ENCODE assay signal across 20 mouse cellular contexts in genomic region chr8:85303531-85303930, GRCm38 (mm10). TPM values are rescaled to one million over a fixed set of nuclear protein-coding genes. Genes with fewer than 3 reads are reported as not detected.
DNase-seq lines count a peak whose midpoint lies in the region; ATAC-seq and TF ChIP-seq lines count a peak whose summit lies in the region.
"Had no signal": no experiment of that assay in that cellular context is flagged by ENCODE, and none has a peak within 500 bp of the region (broad histone marks: within the 10 kb centered on the region; RNA-seq: fewer than 3 reads in every experiment).

No protein-coding gene starts in this region.

- no peaks in the 10 kb centered on the region for H3K27me3 ChIP-seq in lung, postnatal 0 days (replicated peaks; ENCODE audit: insufficient read depth, low read length)
- H3K27me3 ChIP-seq: heart, embryonic 12.5 days had no signal

- peaks cover 13% of the 10 kb centered on the region for H3K4me1 ChIP-seq in lung, postnatal 0 days (ENCODE audit: insufficient read depth, low read depth, low read length)

- peak; percentile 78 for DNase-seq in lung, postnatal 0 days (ENCODE audit: low spot score)
- DNase-seq in lung, postnatal 4 days, result no peak
- DNase-seq in 3T3-L1 (ENCODE audit: low read depth, low spot score) (peak; percentile 41), adipocyte (ENCODE audit: low spot score) (peak; percentile 32)
- DNase-seq in lung, postnatal 36 days, result peak; percentile 70
- DNase-seq in ovary, postnatal 14 days (ENCODE audit: low spot score), result no peak
- DNase-seq: adrenal gland, postnatal 14 days; B cell, adult 2 months; cerebellum, adult 11-12 months; cerebellum, adult 9-11 months; cerebellum, postnatal 36 days had no signal

- no peak overlapping the region for H3K9ac ChIP-seq in lung, postnatal 0 days (replicated peaks; ENCODE audit: low read depth)
- H3K9ac ChIP-seq: heart, embryonic 12.5 days; hindbrain, embryonic 14.5 days had no signal

- ATAC-seq in lung, postnatal 0 days, result peak; percentile 13; the same call in 1 of the 2 replicates
- ATAC-seq in granulocyte monocyte progenitor cell, adult 5-6 weeks (replicated peaks; ENCODE audit: poor library complexity, severe bottlenecking), result no peak
- ATAC-seq: CD4-positive, CD25-positive, alpha-beta regulatory T cell, adult 4 months; forebrain, embryonic 14.5 days had no signal

- no peak for TF ChIP-seq CTCF in lung, postnatal 0 days (IDR thresholded peaks at IDR 0.05)

- no peaks in the 10 kb centered on the region for H3K9me3 ChIP-seq in lung, postnatal 0 days (ENCODE audit: low read length)
- H3K9me3 ChIP-seq: embryonic facial prominence, embryonic 10.5 days; forebrain, embryonic 10.5 days; G1E; heart, embryonic 12.5 days; hindbrain, embryonic 10.5 days had no signal

- WGBS in lung, postnatal 0 days, result 53% methylated on average over 5 of the region's 5 CpGs

- no peak for TF ChIP-seq EP300 in lung, postnatal 0 days (IDR thresholded peaks at IDR 0.05)

- H3K4me3 ChIP-seq in lung, postnatal 0 days (ENCODE audit: low read depth, low read length), result no peak overlapping the region
- H3K4me3 ChIP-seq: embryonic facial prominence, embryonic 10.5 days; forebrain, embryonic 10.5 days; heart, embryonic 12.5 days; hindbrain, embryonic 10.5 days had no signal

- no peak overlapping the region for H3K27ac ChIP-seq in lung, postnatal 0 days (ENCODE audit: low read length)
- H3K27ac ChIP-seq: embryonic facial prominence, embryonic 10.5 days; forebrain, embryonic 10.5 days; hindbrain, embryonic 10.5 days; hindbrain, embryonic 14.5 days had no signal

- no peak overlapping the region for H3K4me2 ChIP-seq in lung, postnatal 0 days (replicated peaks; ENCODE audit: low read depth, low read length)
- H3K4me2 ChIP-seq: heart, embryonic 12.5 days; hindbrain, embryonic 14.5 days had no signal

- H3K36me3 ChIP-seq in lung, postnatal 0 days (ENCODE audit: insufficient read depth, low read length), result no peaks in the 10 kb centered on the region; the same call in 1 of the 2 replicates

RNA-seq across cellular contexts. Expression of gene Vps35, which starts 3.9 kb away (rescaled TPM):
- 95.9 and 110 TPM in 2 replicates for polyA plus RNA-seq in lung, postnatal 0 days (2015; fragmentation: Nextera tagmentation; extraction: Ambion mirVana)
- 72.7 and 83.0 TPM in 2 replicates for total RNA-seq in granulocyte monocyte progenitor cell, adult 5-6 weeks (2014; fragmentation: Nextera tagmentation)
- total RNA-seq in granulocyte monocyte progenitor cell, adult 5-6 weeks (2017), result 108 and 149 TPM in 2 replicates

RNA-seq across cellular contexts. Expression of gene Orc6, which starts 4.1 kb away (rescaled TPM):
- 37.5 and 40.9 TPM in 2 replicates for polyA plus RNA-seq in lung, postnatal 0 days (2015; fragmentation: Nextera tagmentation; extraction: Ambion mirVana)
- total RNA-seq in granulocyte monocyte progenitor cell, adult 5-6 weeks (2014; fragmentation: Nextera tagmentation), result 96.0 and 116 TPM in 2 replicates
- total RNA-seq in granulocyte monocyte progenitor cell, adult 5-6 weeks (2017), result 99.3 and 103 TPM in 2 replicates

Comparison
In these comparisons a context has a peak if more than half of its experiments do, and no peak if none do; other contexts are left out.
1. DNase-seq: peak in lung, postnatal 0 days (single experiment), 3T3-L1 (single experiment), adipocyte (single experiment) and lung, postnatal 36 days (single experiment); none in lung, postnatal 4 days (0 of 2) and ovary, postnatal 14 days (single experiment).